Mouse (Mus musculus): ENCODE data around the gene Fcho1.
A peak's percentile ranks its signal among the peaks of the same experiment; 100 is the strongest.
"Not testable (repeated sequence)": the region's sequence is repeated elsewhere in the genome, so short reads cannot be mapped to it uniquely, and the experiment has no call there.

Fcho1 gene

GRCm38 (mm10) chr8:71718252-71718651 is 7.3 kb downstream of the Fcho1 start:
- DNase-seq (ENCODE audit: low spot score in 2 of 2) = peak in 1 of 2 experiments; percentile 39

DNA sequence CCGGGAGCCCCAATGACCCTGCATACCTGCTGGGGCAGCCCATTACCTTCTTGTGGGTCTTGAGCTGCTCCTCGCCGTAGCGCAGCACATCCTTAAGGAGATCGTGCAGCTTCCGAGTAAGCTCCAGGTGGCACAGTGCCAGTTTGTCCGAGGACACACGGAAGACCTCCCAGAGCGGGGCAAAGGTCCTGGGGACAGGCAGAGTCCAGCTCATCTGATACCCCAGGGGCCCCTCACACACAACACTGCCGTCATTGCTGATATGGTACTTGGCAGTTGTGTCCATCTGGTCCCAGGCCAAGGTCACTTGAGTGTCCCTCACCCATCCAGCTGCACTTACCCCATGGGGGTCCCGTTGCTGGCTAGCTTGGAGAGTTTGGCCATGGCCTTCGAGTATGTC is 8.4 kb downstream of the Fcho1 start:
- peak in 1 of 2 experiments; percentile 17 for DNase-seq (ENCODE audit: low spot score in 2 of 2)

- no peak for DNase-seq (ENCODE audit: low spot score in 2 of 2)
Observed at GRCm38 (mm10) chr8:71716561-71717053, 8.9 kb downstream of the Fcho1 start.

DNA sequence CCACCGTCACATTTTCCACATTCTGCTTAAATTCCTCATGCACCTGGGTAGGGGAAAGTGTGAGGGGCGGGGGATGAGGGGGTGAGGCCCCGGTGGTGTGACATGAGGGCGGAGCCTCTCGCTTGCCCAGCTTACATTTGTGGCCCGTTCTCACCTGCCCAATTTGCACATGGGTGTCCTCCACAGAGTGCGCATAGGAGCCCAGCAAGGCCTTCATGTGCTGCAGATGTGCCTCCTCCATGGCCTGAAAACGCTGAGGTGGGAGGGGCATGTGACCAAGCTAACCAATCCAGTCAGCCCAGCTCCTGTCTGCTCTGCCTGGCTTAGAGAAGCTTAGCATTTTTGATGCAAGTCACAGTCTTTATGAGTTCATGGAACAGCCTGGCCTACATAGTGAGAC is 10.0 kb downstream of the Fcho1 start:
- DNase-seq (ENCODE audit: low spot score in 2 of 2) = no peak

GRCm38 (mm10) chr8:71711574-71711973 is 13.9 kb downstream of the Fcho1 start:
- no peak for DNase-seq (ENCODE audit: low spot score in 2 of 2)

GRCm38 (mm10) chr8:71709800-71710446 is 15.6 kb downstream of the Fcho1 start:
- DNase-seq (ENCODE audit: low spot score in 2 of 2) = peak; percentile 85 to 93

DNA sequence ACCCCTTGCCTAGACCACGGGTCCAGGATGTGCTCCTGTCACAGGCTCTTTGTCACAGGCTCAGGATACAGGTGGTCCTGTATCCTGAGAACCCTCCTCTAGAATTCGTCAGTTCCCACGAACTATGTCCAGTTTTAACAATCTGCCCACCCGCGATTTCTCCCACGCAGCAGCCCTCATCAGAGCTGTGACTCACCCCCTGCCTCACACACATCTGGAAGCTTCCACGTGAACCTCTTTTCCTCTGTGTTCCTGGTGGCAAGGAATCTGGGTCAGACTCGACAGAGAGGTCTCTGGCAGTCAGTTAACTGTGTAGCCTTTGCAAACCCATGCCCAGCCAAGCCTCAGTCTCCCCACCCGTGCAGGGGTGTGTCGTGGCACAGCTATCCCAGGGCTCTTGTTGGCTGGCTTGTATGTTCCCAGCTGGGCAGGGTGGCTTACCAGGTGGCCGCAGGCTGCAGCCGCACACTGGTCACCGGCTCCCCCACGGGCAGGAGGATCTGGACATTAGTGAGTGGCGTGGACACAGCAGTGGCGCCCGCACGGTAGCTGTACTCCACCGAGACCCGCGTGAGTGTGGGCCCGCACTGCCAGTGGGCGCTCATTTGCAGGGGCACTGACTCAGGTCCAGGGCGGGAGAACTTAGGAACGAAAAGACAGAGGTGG is 16.2 kb downstream of the Fcho1 start:
- DNase-seq (ENCODE audit: low spot score in 2 of 2) = no peak

DNA sequence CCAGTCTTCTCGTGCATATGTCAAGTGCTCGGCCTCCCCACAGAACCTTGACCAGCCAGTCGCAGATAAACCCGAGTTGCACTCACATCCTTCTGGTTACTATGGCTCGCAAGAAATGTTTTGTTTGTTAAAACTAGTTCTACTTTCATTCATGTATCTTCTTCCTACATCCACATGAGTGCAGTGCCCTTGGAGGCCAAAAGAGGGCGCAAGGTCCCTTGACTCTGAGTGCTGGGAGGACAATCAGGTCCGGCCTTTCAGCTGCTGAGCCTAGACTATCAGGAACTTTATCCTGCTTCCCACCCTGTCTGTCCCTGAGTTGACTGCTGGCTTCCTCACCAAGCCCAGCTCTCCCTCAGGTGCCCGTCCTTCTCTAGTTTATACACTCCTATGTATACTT is 17.6 kb downstream of the Fcho1 start:
- peak; percentile 80 to 87 for DNase-seq (ENCODE audit: low spot score in 2 of 2)

- DNase-seq (ENCODE audit: low spot score in 2 of 2) = not testable (repeated sequence)
Observed at GRCm38 (mm10) chr8:71703400-71703799, 22.1 kb downstream of the Fcho1 start.

DNA sequence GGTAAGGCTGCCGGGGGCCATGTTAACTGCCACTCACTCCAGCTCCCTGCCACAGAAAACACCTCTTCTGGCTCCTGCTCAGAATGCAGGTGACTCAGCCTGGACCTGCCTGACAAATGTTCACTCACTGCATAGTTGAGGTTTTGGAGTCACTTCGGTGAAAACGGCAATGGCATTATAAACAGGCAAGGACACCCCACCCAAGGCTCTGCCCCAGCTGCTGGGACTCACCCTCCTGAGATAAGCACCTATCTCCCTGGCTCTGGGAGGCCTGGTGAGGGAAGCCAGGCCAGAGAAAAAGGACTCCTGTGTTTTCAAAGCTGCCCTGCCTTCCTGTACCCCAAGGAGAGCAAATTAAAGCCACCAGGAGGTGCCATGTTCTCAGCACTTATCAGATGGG is 22.6 kb downstream of the Fcho1 start:
- peak; percentile 52 to 68 for DNase-seq (ENCODE audit: low spot score in 2 of 2)

DNA sequence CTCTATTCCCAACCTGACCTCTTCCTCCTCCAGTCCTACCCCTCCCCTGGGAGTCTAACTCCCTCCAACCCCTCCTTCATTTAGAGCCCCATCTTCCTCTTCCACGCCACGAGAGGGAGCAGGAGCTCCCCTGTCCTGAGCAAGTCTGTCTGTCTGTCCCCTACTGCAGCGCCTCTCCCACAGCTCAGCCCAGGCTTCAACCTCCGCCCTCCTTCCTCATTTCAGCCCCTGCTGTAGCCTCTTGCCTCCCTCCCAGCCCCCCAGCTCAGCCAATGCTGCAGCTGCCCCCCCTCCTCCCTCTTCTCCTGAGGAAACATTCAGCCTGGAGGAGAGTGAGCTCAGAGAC is 23.5 kb downstream of the Fcho1 start:
- DNase-seq (ENCODE audit: low spot score in 2 of 2) = peak; percentile 47 to 53

GRCm38 (mm10) chr8:71701414-71702086 is 24.0 kb downstream of the Fcho1 start, which contains the start of gene B3gnt3:
B3gnt3 (minus strand) TSS chr8:71701789.
- DNase-seq (ENCODE audit: low spot score in 2 of 2) = no peak

DNA sequence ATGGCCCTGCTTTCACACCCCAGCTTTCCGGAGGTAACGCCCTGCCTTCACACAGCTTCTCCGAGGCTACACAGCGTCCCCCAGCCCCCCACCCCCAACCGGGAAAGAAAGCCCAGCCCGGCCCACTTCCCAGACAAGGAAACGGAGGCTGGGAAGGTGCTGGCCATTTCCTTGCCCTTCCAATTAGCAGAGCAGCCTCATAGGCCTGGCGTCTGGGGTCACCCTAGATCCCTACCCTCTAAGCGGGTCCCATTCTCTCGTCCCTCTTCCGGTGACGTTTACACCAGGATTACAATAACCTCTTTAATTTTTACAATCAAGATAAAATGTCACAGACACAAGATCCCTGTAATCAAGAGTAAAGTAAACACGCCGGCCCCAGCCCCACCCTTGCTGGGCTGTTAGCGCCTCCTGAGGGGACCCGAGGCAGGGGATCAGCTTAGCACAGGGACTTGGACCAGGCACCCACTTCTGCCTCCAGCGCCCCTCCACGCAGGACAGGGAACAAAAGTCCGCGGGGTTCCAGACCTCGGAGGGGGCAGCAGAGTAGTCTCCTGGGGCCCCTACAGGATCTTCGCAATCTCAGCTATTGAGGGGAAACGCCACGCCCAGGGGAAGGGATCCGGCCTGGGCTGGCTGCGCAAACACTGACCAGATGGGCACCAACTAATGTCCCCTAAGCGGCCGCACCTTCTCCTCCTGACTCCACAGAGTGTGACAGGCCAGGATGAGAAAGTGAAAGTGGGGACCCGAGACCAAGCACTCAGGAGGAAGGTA is 24.8 kb downstream of the Fcho1 start:
- no peak for DNase-seq (ENCODE audit: low spot score in 2 of 2)

DNA sequence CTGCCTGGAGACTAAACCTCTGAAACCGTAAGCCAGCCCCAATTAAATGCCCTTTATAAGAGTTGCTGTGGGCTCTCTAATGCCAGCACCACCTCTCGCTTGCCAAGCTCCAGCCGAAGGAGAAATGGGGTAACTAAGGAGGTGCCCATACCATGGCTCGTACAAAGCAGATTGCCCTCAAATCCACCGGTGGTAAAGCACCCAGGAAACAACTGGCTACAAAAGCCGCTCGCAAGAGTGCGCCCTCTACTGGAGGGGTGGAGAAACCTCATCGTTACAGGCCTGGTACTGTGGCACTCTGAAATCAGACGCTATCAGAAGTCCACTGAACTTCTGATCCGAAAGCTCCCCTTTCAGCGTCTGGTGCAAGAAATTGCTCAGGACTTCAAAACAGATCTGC is 30.1 kb downstream of the Fcho1 start:
- not testable (repeated sequence) for DNase-seq (ENCODE audit: low spot score in 2 of 2)

DNA sequence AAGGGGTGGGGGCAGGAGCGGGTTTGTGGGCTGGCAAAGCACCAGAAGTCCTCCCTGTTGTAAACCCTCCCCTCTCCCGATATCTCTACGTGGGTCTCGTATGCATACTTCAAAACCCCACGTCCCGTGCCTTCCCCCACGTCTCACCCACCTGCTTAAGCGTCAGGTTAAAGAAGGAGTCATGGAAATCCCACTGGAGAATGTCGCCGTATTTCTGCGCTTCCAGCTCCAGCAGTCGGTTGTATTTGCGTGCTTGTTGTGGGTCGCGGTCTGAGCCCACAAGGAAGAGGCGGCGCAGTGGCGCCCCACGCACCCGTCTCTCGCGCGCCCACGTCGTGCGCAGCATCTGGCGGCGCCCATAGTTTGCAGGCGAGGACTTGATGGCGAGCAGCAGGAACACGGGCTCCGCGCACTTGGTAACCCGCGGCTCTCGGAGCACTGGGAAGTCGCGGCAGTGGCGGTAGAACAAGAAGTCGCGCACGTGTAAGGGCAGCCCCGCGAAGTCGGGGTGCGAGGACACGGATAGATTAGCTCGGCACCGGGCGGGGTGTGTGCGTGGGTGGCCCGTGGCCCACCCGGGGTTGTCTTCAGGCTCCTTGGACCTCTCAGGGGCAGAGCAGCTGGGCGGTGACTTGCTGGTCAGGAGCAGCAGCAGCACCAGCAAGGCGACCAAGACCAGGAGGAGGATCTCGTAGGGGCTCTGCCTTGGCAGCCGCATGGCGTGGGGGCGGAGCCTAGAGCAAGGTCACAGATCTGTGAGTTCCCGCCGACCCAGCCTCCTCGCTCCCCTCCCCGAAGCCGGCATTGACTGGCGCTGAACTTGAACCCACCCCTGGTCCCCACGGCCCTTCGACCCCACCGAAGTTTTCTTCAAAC is 32.1 kb downstream of the Fcho1 start:
- no peak for DNase-seq (ENCODE audit: low spot score in 2 of 2)

DNA sequence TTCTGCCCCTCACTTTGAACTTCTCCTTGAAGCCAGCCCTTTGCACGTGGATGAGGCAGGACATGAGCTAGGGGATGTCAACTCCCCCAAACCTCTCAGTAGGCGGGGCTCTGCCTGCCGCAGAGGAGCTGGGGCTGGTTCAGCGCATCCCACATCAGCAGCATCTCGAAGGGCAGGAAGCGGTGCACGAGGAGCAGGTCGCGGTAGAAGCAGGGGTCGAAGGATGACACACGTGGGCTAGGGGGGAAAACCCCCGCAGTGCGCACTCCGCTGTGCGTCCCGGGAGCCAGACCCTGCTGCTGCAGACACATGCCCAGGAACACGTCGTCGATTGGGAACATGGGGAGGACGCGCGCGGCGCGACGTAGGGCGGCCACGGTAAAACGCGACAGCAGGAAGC is 33.0 kb downstream of the Fcho1 start:
- DNase-seq (ENCODE audit: low spot score in 2 of 2) = no peak

GRCm38 (mm10) chr8:71689028-71689427 is 36.5 kb downstream of the Fcho1 start, which contains the start of gene Insl3:
Insl3 (plus strand) TSS chr8:71689214.
- DNase-seq (ENCODE audit: low spot score in 2 of 2) = no peak

- no peak for DNase-seq (ENCODE audit: low spot score in 2 of 2)
Observed at GRCm38 (mm10) chr8:71687616-71688015, 37.9 kb downstream of the Fcho1 start.

- DNase-seq (ENCODE audit: low spot score in 2 of 2) = no peak
Observed at GRCm38 (mm10) chr8:71686143-71686734, 39.3 kb downstream of the Fcho1 start.

GRCm38 (mm10) chr8:71685573-71685972 is 39.9 kb downstream of the Fcho1 start:
- no peak for DNase-seq (ENCODE audit: low spot score in 2 of 2)

DNA sequence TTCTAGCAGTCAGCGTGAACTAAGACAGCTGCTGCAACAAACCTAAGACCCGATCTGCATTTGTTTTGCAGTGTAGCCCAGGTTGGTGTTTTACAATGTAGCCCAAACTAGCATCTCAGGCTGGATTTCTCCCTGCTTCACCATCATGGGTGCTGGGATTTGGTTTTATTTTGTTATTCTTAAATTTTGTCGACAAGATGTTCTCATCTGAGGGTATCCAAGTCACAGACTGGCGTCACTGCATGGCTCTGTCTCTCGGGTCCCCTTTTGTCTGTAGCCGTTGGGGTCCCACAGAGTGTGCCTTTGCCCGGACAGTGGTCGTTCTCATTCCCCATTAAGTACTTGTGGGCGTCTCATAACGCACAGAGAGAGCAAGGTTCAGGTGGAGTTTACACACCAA is 40.8 kb downstream of the Fcho1 start:
- DNase-seq (ENCODE audit: low spot score in 2 of 2) = no peak
